Mouse (Mus musculus) limb, embryonic 14.5 days (tissue): ENCODE results near the gene Fam50b. TPM values are rescaled to one million over a fixed set of nuclear protein-coding genes. Genes with fewer than 3 reads are reported as not detected.

Source experiments
- ATAC-seq: fragments of 200-750 bp; cut with Nextera tagmentation; 2 replicates; pipeline ENCODE4 v1.8.0; 2017; ENCODE audit warnings: low read depth, moderate number of reproducible peaks, moderate TSS enrichment; ENCODE audit not compliant: low FRiP score
- DNase-seq: peaks from one replicate; pipeline ENCODE4 v3.0.0-alpha.2; 2015; ENCODE audit warnings: low spot score
- H3K27ac ChIP-seq: fragments of 300-500 bp; sonication (generic); replicated peaks from 2 replicates; pipeline ENCODE4 v1.5.1; 2014; ENCODE audit warnings: low read depth, mild to moderate bottlenecking, low read length, moderate library complexity, mixed read lengths
- H3K27me3 ChIP-seq: fragments of 300-500 bp; sonication (generic); 2 replicates; pipeline ENCODE4 v1.6.1; 2014; ENCODE audit warnings: low read length, mixed read lengths; ENCODE audit not compliant: control insufficient read depth, insufficient read depth
- H3K36me3 ChIP-seq: fragments of 300-500 bp; sonication (generic); 2 replicates; pipeline ENCODE4 v1.6.1; 2014; ENCODE audit warnings: mild to moderate bottlenecking, low read length, moderate library complexity, mixed read lengths; ENCODE audit not compliant: control insufficient read depth, insufficient read depth
- H3K4me1 ChIP-seq: fragments of 300-500 bp; sonication (generic); 2 replicates; pipeline ENCODE4 v1.6.1; 2014; ENCODE audit warnings: antibody characterized with exemption, low read length, mixed read lengths; ENCODE audit not compliant: control insufficient read depth, insufficient read depth
- H3K4me2 ChIP-seq: fragments of 300-500 bp; sonication (generic); replicated peaks from 2 replicates; pipeline ENCODE4 v1.6.1; 2014; ENCODE audit warnings: low read depth, mild to moderate bottlenecking, low read length, moderate library complexity; ENCODE audit not compliant: severe bottlenecking
- H3K4me3 ChIP-seq: fragments of 300-500 bp; sonication (generic); replicated peaks from 2 replicates; pipeline ENCODE4 v1.5.1; 2014; ENCODE audit warnings: low read length
- H3K9ac ChIP-seq: fragments of 300-500 bp; sonication (generic); 2 replicates; pipeline ENCODE4 v1.6.1; 2014; ENCODE audit warnings: mild to moderate bottlenecking, low read depth, low read length, moderate library complexity; ENCODE audit not compliant: severe bottlenecking
- H3K9me3 ChIP-seq: fragments of 300-500 bp; sonication (generic); 2 replicates; pipeline ENCODE4 v1.6.1; 2016; ENCODE audit warnings: low read length; ENCODE audit not compliant: control insufficient read depth
- POLR2A ChIP-seq: fragments of 200-500 bp; IDR thresholded peaks from 2 replicates; pipeline ENCODE4 v1.8.0; 2012; ENCODE audit warnings: inconsistent platforms, mild to moderate bottlenecking, moderate library complexity, borderline replicate concordance; ENCODE audit not compliant: insufficient read depth, insufficient read length; ENCODE audit errors: extremely low read depth
- whole genome bisulfite sequencing: fragments of 180-500 bp; shearing (Covaris S2); extraction: QIAGEN DNeasy Blood & Tissue Kit; methylation state at CpG from one replicate; pipeline ENCODE4 v1.1.7; 2014; 5-methylcytosine and 5-hydroxymethylcytosine counted together
- polyA plus RNA-seq, 2 experiments: library from polyadenylated mRNA; depleted of rRNA in 1 of 2; stranded (reverse) in 1 of 2; unstranded in 1 of 2; fragments of >200 nt; fragmentation: Nextera tagmentation in 1 of 2; extraction: Ambion mirVana in 1 of 2; gene quantifications; 2 replicates each; pipeline versions ENCODE4 v1.2.1 to v1.2.3; 2012 to 2014

Fam50b gene
- polyA plus RNA-seq, 2 experiments = not detected

DNA sequence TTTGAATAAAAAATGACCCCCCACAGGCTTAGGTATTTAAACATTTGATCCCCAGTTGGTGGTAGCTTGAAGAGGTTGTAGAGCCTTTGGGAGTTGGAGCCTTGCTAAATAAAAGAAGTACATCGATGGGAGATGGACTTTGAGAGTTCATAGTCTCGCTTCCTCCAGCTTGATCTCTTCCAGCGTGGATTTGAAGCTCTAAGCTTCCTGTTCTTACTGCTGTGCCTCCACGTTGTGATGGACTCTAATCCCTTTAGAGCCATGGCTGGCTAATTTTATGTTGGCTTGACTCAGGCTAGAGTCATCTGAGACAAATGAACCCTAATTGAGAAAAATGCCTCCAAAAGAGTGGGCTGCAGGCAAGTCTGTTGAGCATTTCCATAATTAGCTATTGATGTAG lies 28.2 kb downstream of the Fam50b start:
- no peak for ATAC-seq
- H3K27me3 ChIP-seq = no peaks in the 10 kb centered on the region
- no peaks in the 10 kb centered on the region for H3K9me3 ChIP-seq
- no peak overlapping the region for H3K4me2 ChIP-seq
- no peaks in the 10 kb centered on the region for H3K36me3 ChIP-seq
- H3K27ac ChIP-seq = no peak overlapping the region
- WGBS = 46% methylated on average over 4 of the region's 4 CpGs
- TF ChIP-seq POLR2A = no peak
- DNase-seq = no peak
- no peak overlapping the region for H3K4me3 ChIP-seq
- no peak overlapping the region for H3K9ac ChIP-seq
- H3K4me1 ChIP-seq = peaks cover 20% of the 10 kb centered on the region

DNA sequence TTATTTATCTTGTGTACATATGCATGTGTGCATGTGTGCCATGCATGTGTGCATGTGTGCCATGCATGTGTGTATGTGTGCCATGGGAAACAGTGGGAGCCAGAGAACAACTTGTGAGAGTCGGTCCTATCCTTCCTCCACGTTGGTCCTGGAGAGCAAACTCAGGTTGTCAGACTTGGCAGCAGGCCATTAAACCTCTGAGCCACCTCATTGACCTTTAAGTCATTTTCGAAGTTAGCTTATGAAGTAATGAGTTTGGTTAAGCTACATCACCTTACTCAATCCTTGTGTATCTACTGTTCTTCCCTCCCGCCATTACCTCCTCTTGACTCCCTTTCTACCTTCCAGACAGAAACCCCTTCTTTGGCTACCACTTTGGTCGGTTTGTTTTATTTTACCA lies 30.6 kb downstream of the Fam50b start:
- no peak for TF ChIP-seq POLR2A
- DNase-seq = no peak
- Histone ChIP-seq H3K4me2 (no peak overlapping the region), H3K27ac (no peak overlapping the region), H3K9me3 (no peaks in the 10 kb centered on the region), H3K9ac (no peak overlapping the region), H3K36me3 (no peaks in the 10 kb centered on the region), H3K4me1 (peaks cover 14% of the 10 kb centered on the region), H3K27me3 (no peaks in the 10 kb centered on the region), H3K4me3 (no peak overlapping the region)
- WGBS = 77% methylated on average over 5 of the region's 5 CpGs
- ATAC-seq = no peak

DNA sequence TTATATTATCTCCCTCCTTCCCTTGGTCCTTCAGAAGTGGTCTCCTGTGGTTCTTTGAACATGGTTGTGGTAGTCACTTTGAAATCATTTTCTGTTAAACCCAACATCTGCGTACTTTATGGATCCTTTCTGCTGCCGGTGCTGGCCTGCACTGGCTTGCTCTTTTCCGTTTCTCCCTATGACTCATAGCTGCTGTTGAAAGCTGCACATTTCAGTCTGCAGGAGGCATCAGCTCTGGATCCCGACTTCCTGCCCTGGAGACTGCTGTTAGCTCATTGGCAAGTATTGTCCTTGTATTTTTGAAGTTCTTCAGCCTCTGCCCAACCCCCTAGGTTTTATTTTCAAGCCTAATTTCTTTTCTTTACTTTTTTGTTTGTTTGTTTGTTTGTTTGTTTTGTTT lies 31.9 kb downstream of the Fam50b start:
- Histone ChIP-seq H3K4me2 (no peak overlapping the region), H3K4me3 (no peak overlapping the region), H3K27me3 (no peaks in the 10 kb centered on the region), H3K9me3 (no peaks in the 10 kb centered on the region), H3K9ac (no peak overlapping the region), H3K36me3 (no peaks in the 10 kb centered on the region), H3K27ac (no peak overlapping the region), H3K4me1 (peaks cover 4% of the 10 kb centered on the region; the same call in 1 of the 2 replicates)
- no peak for TF ChIP-seq POLR2A
- 23% methylated on average over 4 of the region's 4 CpGs for WGBS
- ATAC-seq (no peak), DNase-seq (no peak)

DNA sequence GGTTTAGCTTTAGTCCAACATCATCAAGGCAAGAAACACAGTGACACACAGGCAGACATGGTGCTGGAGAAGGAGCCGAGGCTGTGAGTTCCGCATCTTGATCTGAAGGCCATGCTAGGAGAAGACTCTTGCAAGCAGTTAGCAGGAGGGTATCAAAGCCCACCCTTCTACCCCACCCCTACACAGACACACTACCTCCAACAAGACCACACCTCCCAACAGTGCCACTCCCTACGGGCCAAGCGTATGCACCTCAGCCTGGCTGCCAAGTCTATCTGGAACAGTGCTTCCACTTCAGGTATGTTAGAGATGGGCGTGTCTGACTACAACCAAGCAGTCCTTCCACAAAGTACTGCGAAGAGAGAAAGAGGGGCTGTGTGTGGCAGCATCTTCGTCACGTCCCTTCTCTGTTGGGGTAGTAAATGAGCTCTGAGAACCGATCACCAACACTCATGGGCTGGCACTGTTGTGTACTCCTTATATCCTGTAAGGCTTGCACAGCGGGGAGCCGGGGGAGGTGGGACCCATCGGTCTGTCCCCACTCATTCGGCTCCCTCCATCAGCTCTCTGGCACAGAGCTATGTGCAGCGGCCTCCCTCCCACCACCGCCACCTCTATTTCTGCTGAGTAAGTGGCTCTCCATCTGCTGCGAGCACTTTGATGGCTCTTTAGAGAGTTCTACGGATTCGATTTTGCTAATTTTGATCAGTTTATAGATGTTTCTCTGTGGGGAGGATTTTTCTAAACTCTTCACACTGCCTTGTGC lies 33.1 kb downstream of the Fam50b start:
- H3K4me3 ChIP-seq = no peak overlapping the region
- H3K9me3 ChIP-seq = no peaks in the 10 kb centered on the region
- H3K4me1 ChIP-seq = peaks cover 4% of the 10 kb centered on the region; the same call in 1 of the 2 replicates
- H3K9ac ChIP-seq = no peak overlapping the region
- no peak for TF ChIP-seq POLR2A
- H3K27me3 ChIP-seq = no peaks in the 10 kb centered on the region
- ATAC-seq (no peak), DNase-seq (no peak)
- no peak overlapping the region for H3K4me2 ChIP-seq
- no peaks in the 10 kb centered on the region for H3K36me3 ChIP-seq
- H3K27ac ChIP-seq = no peak overlapping the region
- 77% methylated on average over 18 of the region's 18 CpGs for WGBS

DNA sequence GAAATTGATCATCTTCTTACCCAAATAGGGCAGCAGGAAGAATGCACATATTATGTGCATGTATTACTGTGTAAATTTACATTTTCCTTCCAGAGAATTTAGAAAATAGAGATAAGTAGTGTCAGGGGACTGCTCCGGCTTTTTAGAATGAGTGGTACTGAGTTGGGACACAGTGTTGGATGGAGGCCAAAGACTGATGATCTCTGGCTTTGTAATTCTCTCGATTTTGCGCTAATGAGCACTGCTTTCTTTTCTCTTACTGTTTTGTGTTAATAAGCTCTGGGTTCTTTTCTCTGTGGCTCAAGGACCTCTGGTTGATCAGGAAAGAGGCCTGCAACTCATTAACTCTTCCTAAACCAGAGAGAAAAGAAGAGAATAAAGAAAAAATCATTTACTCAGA lies 42.1 kb downstream of the Fam50b start:
- H3K4me3 ChIP-seq = no peak overlapping the region
- no peak for TF ChIP-seq POLR2A
- no peaks in the 10 kb centered on the region for H3K27me3 ChIP-seq
- H3K9ac ChIP-seq = no peak overlapping the region
- no peaks in the 10 kb centered on the region for H3K36me3 ChIP-seq
- H3K27ac ChIP-seq = no peak overlapping the region
- no peak for DNase-seq
- 46% methylated on average over 3 of the region's 3 CpGs for WGBS
- peaks cover 21% of the 10 kb centered on the region for H3K4me1 ChIP-seq
- ATAC-seq = no peak
- H3K4me2 ChIP-seq = no peak overlapping the region
- H3K9me3 ChIP-seq = no peaks in the 10 kb centered on the region
